Mouse (Mus musculus): ENCODE data around the gene B9d1. TPM values are rescaled to one million over a fixed set of nuclear protein-coding genes. Genes with fewer than 3 reads are reported as not detected.

The B9d1 gene
- polyA plus RNA-seq, 1 experiment from 2014 or later: 32.9 TPM

- Histone ChIP-seq H3K36me3 (ENCODE audit: insufficient read depth, low read length) (peaks cover 7% of the 10 kb centered on the region; the same call in 1 of the 2 replicates), H3K4me2 (ENCODE audit: low read length) (no peak overlapping the region; the same call in 1 of the 2 replicates), H3K27ac (peak overlapping the region; percentile 20; the same call in 1 of the 2 replicates), H3K4me3 (replicated peaks; ENCODE audit: low read depth, low read length) (no peak overlapping the region), H3K4me1 (replicated peaks; ENCODE audit: insufficient read depth, low read length) (peaks cover 14% of the 10 kb centered on the region; the same call in 1 of the 2 replicates), H3K9ac (ENCODE audit: low read depth, low read length) (no peak overlapping the region), H3K9me3 (replicated peaks; ENCODE audit: low read length) (no peaks in the 10 kb centered on the region), H3K27me3 (ENCODE audit: insufficient read depth, low read length) (no peaks in the 10 kb centered on the region)
- 98% methylated on average over 2 of the region's 2 CpGs for WGBS
- no peak for ATAC-seq (replicated peaks; ENCODE audit: low FRiP score, low read depth)
- TF ChIP-seq CTCF (IDR thresholded peaks at IDR 0.05; ENCODE audit: low read depth): no peak
- no peak for DNase-seq (ENCODE audit: low spot score)
These were observed 27.9 kb downstream of the B9d1 start for GRCm38 (mm10) chr11:61532820-61533219.

- WGBS: 85% methylated on average over 5 of the region's 5 CpGs
- H3K9ac ChIP-seq (ENCODE audit: low read depth, low read length): no peak overlapping the region
- TF ChIP-seq CTCF (IDR thresholded peaks at IDR 0.05; ENCODE audit: low read depth): no peak
- ATAC-seq (replicated peaks; ENCODE audit: low FRiP score, low read depth) (no peak), DNase-seq (ENCODE audit: low spot score) (peak; percentile 47)
- peak overlapping the region; percentile 20; the same call in 1 of the 2 replicates for H3K27ac ChIP-seq
- H3K36me3 ChIP-seq (ENCODE audit: insufficient read depth, low read length): peaks cover 7% of the 10 kb centered on the region; the same call in 1 of the 2 replicates
- no peak overlapping the region for H3K4me3 ChIP-seq (replicated peaks; ENCODE audit: low read depth, low read length)
- no peaks in the 10 kb centered on the region for H3K9me3 ChIP-seq (replicated peaks; ENCODE audit: low read length)
- H3K4me1 ChIP-seq (replicated peaks; ENCODE audit: insufficient read depth, low read length): peaks cover 14% of the 10 kb centered on the region; the same call in 1 of the 2 replicates
- no peak overlapping the region for H3K4me2 ChIP-seq (ENCODE audit: low read length)
- H3K27me3 ChIP-seq (ENCODE audit: insufficient read depth, low read length): no peaks in the 10 kb centered on the region
These were observed 28.6 kb downstream of the B9d1 start for GRCm38 (mm10) chr11:61533571-61533970.

DNA sequence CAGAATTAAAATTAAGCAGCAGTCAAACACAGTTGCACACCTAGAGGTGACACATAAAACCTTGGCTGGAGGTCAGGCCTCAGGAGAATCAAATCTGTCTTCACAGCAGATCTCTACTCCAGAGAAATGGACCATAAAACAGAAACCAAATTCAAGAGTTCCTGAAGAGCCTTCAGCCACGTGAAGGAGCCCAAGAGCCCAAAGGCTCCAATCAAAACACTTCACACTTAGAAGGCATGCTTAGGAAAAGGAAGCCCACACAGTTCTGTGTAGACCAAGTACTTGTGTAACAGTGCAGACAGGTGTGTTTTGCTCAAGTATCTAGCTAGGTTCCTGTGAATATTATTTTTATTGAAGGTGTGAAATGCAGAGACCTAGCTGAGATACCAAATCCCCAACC, 30.6 kb downstream of the B9d1 start:
- H3K4me1 ChIP-seq (replicated peaks; ENCODE audit: insufficient read depth, low read length): peaks cover 6% of the 10 kb centered on the region; the same call in 1 of the 2 replicates
- WGBS: 18% methylated on average over 1 of the region's 1 CpGs
- H3K27ac ChIP-seq: no peak overlapping the region
- H3K9ac ChIP-seq (ENCODE audit: low read depth, low read length): no peak overlapping the region
- TF ChIP-seq CTCF (IDR thresholded peaks at IDR 0.05; ENCODE audit: low read depth): no peak
- no peak overlapping the region for H3K4me2 ChIP-seq (ENCODE audit: low read length)
- H3K9me3 ChIP-seq (replicated peaks; ENCODE audit: low read length): no peaks in the 10 kb centered on the region
- peaks cover 2% of the 10 kb centered on the region; the same call in 1 of the 2 replicates for H3K36me3 ChIP-seq (ENCODE audit: insufficient read depth, low read length)
- DNase-seq (ENCODE audit: low spot score): no peak
- H3K4me3 ChIP-seq (replicated peaks; ENCODE audit: low read depth, low read length): no peak overlapping the region
- ATAC-seq (replicated peaks; ENCODE audit: low FRiP score, low read depth): no peak
- no peaks in the 10 kb centered on the region for H3K27me3 ChIP-seq (ENCODE audit: insufficient read depth, low read length)

GRCm38 (mm10) chr11:61536952-61537351, 32.0 kb downstream of the B9d1 start:
- no peak overlapping the region for H3K9ac ChIP-seq (ENCODE audit: low read depth, low read length)
- H3K36me3 ChIP-seq (ENCODE audit: insufficient read depth, low read length): no peaks in the 10 kb centered on the region
- no peak for TF ChIP-seq CTCF (IDR thresholded peaks at IDR 0.05; ENCODE audit: low read depth)
- peaks cover 6% of the 10 kb centered on the region; the same call in 1 of the 2 replicates for H3K4me1 ChIP-seq (replicated peaks; ENCODE audit: insufficient read depth, low read length)
- ATAC-seq (replicated peaks; ENCODE audit: low FRiP score, low read depth) (no peak), DNase-seq (ENCODE audit: low spot score) (no peak)
- no peaks in the 10 kb centered on the region for H3K9me3 ChIP-seq (replicated peaks; ENCODE audit: low read length)
- no peak overlapping the region for H3K4me2 ChIP-seq (ENCODE audit: low read length)
- whole genome bisulfite sequencing: 61% methylated on average over 3 of the region's 3 CpGs
- no peak overlapping the region for H3K27ac ChIP-seq
- no peak overlapping the region for H3K4me3 ChIP-seq (replicated peaks; ENCODE audit: low read depth, low read length)
- H3K27me3 ChIP-seq (ENCODE audit: insufficient read depth, low read length): no peaks in the 10 kb centered on the region

- WGBS: 93% methylated on average over 3 of the region's 3 CpGs
- no peaks in the 10 kb centered on the region for H3K27me3 ChIP-seq (ENCODE audit: insufficient read depth, low read length)
- H3K4me1 ChIP-seq (replicated peaks; ENCODE audit: insufficient read depth, low read length): peaks cover 6% of the 10 kb centered on the region; the same call in 1 of the 2 replicates
- no peaks in the 10 kb centered on the region for H3K36me3 ChIP-seq (ENCODE audit: insufficient read depth, low read length)
- no peak overlapping the region for H3K4me2 ChIP-seq (ENCODE audit: low read length)
- DNase-seq (ENCODE audit: low spot score): no peak
- H3K9me3 ChIP-seq (replicated peaks; ENCODE audit: low read length): no peaks in the 10 kb centered on the region
- TF ChIP-seq CTCF (IDR thresholded peaks at IDR 0.05; ENCODE audit: low read depth): no peak
- no peak overlapping the region for H3K4me3 ChIP-seq (replicated peaks; ENCODE audit: low read depth, low read length)
- H3K27ac ChIP-seq: no peak overlapping the region
- H3K9ac ChIP-seq (ENCODE audit: low read depth, low read length): no peak overlapping the region
- no peak for ATAC-seq (replicated peaks; ENCODE audit: low FRiP score, low read depth)
These were observed 32.4 kb downstream of the B9d1 start for GRCm38 (mm10) chr11:61537362-61537761.

GRCm38 (mm10) chr11:61540642-61541041, 35.7 kb downstream of the B9d1 start:
- H3K9ac ChIP-seq (ENCODE audit: low read depth, low read length): no peak overlapping the region
- no peak for TF ChIP-seq CTCF (IDR thresholded peaks at IDR 0.05; ENCODE audit: low read depth)
- H3K4me1 ChIP-seq (replicated peaks; ENCODE audit: insufficient read depth, low read length): peaks cover 6% of the 10 kb centered on the region; the same call in 1 of the 2 replicates
- no peak overlapping the region for H3K4me2 ChIP-seq (ENCODE audit: low read length)
- WGBS: 77% methylated on average over 7 of the region's 7 CpGs
- DNase-seq (ENCODE audit: low spot score) (no peak), ATAC-seq (replicated peaks; ENCODE audit: low FRiP score, low read depth) (no peak)
- no peaks in the 10 kb centered on the region for H3K9me3 ChIP-seq (replicated peaks; ENCODE audit: low read length)
- no peaks in the 10 kb centered on the region for H3K27me3 ChIP-seq (ENCODE audit: insufficient read depth, low read length)
- no peak overlapping the region for H3K27ac ChIP-seq
- H3K4me3 ChIP-seq (replicated peaks; ENCODE audit: low read depth, low read length): no peak overlapping the region
- 0 out of 2 replicates have a peak, but pooled peaks cover 5% of the 10 kb centered on the region for H3K36me3 ChIP-seq (ENCODE audit: insufficient read depth, low read length)

DNA sequence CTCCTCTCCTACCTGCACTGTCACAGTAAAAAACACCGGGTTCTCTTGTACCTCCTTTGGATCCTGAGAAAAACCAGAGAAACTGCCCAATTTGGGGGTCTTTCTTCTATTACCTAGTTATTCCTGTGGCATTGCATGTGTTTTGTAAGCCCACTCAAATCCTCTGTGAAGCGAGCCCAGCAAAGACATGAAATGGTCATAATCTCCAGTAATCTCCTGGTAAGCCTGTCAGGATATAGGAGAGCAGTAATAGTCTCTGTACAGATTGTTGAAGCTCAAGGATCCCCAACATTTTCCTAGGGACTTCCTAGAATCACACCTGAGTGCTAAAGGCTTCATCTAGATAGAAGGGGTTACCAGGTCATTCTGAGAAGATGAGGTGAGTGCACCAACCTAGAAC, 36.2 kb downstream of the B9d1 start:
- peaks cover under 1% of the 10 kb centered on the region; the same call in 1 of the 2 replicates for H3K4me1 ChIP-seq (replicated peaks; ENCODE audit: insufficient read depth, low read length)
- 0 out of 2 replicates have a peak, but pooled peaks cover 10% of the 10 kb centered on the region for H3K36me3 ChIP-seq (ENCODE audit: insufficient read depth, low read length)
- DNase-seq (ENCODE audit: low spot score) (no peak), ATAC-seq (replicated peaks; ENCODE audit: low FRiP score, low read depth) (no peak)
- H3K27me3 ChIP-seq (ENCODE audit: insufficient read depth, low read length): no peaks in the 10 kb centered on the region
- TF ChIP-seq CTCF (IDR thresholded peaks at IDR 0.05; ENCODE audit: low read depth): no peak
- no peak overlapping the region for H3K4me3 ChIP-seq (replicated peaks; ENCODE audit: low read depth, low read length)
- no peaks in the 10 kb centered on the region for H3K9me3 ChIP-seq (replicated peaks; ENCODE audit: low read length)
- H3K4me2 ChIP-seq (ENCODE audit: low read length): no peak overlapping the region
- H3K9ac ChIP-seq (ENCODE audit: low read depth, low read length): no peak overlapping the region
- WGBS: 83% methylated on average over 2 of the region's 2 CpGs
- no peak overlapping the region for H3K27ac ChIP-seq

Measured in kidney, postnatal 0 days (tissue).